Mouse (Mus musculus) left cerebral cortex, adult 8-10 months (tissue): ENCODE results near the gene Agpat2. TPM values are rescaled to one million over a fixed set of nuclear protein-coding genes. Genes with fewer than 3 reads are reported as not detected.

Experiments
- microRNA-seq, 2 experiments: library from miRNA; unstranded; fragments of <30 nt; microRNA quantifications; one replicate each; pipeline ENCODE4 v1.2.0; 2022
- total RNA-seq, 4 experiments: library from RNA; stranded (reverse); gene quantifications; 2 replicates each; pipeline ENCODE4 v1.2.4; 2022

The Agpat2 gene
- total RNA-seq, 4 experiments from 2014 or later: 1.5 to 3.9 (median 3.6) TPM

Small RNA genes within 50 kb of the gene (microRNA-seq; reads per million reads assigned to microRNA genes)
- 0.42 to 0.88 reads per million in 2 experiments for gene Mir126a
- gene Mir126b: 0 reads per million in 2 experiments

Other genes starting within 250 kb of the Agpat2 start
- 1 to 10 TPM; 1.6 to 3.9 (median 3.0) TPM for gene Card9, start 243.5 kb downstream of the Agpat2 start, total RNA-seq
- 10 to 100 TPM; 52.6 to 88.3 (median 75.3) TPM for gene Snapc4, start 223.8 kb downstream of the Agpat2 start, total RNA-seq
- gene Entr1, start 215.1 kb downstream of the Agpat2 start, total RNA-seq: 100 to 1,000 TPM; 130 to 136 (median 133) TPM
- 10 to 100 TPM; 90.0 to 96.3 (median 92.2) TPM for gene Pmpca, start 215.1 kb downstream of the Agpat2 start, total RNA-seq
- 10 to 100 TPM; 23.8 to 29.1 (median 25.7) TPM for gene Inpp5e, start 195.2 kb downstream of the Agpat2 start, total RNA-seq
- 10 to 100 TPM; 41.2 to 50.9 (median 43.0) TPM for gene Sec16a, start 159.2 kb downstream of the Agpat2 start, total RNA-seq
- 10 to 100 TPM; 23.3 to 28.8 (median 26.6) TPM for gene Notch1, start 87.8 kb downstream of the Agpat2 start, total RNA-seq
- gene Egfl7, start 24.4 kb downstream of the Agpat2 start, total RNA-seq: 10 to 100 TPM; 63.8 to 88.2 (median 66.2) TPM
- gene Gm20532, start 17.8 kb downstream of the Agpat2 start, total RNA-seq: not detected
- 10 to 100 TPM; 69.1 to 74.8 (median 73.2) TPM for gene Fam69b, start 24.0 kb upstream of the Agpat2 start, total RNA-seq
- gene Lcn4, start 66.9 kb upstream of the Agpat2 start, total RNA-seq: not detected